Mouse (Mus musculus): Measurements from ENCODE around the gene Suox. TPM values are rescaled to one million over a fixed set of nuclear protein-coding genes. Genes with fewer than 3 reads are reported as not detected.
A peak's percentile ranks its signal among the peaks of the same experiment; 100 is the strongest.
"Not testable (repeated sequence)": the region's sequence is repeated elsewhere in the genome, so short reads cannot be mapped to it uniquely, and the experiment has no call there.

The Suox gene
- total RNA-seq, 2 experiments from 2014 or later = 27.7 to 28.3 TPM

- no peak for DNase-seq (ENCODE audit: low spot score)
Measured at GRCm38 (mm10) chr10:128665307-128665706, 8.6 kb downstream of the Suox start.

GRCm38 (mm10) chr10:128664808-128665207 lies 9.1 kb downstream of the Suox start:
- DNase-seq (ENCODE audit: low spot score) = no peak

- DNase-seq (ENCODE audit: low spot score) = no peak
Measured at GRCm38 (mm10) chr10:128663441-128664220, 10.2 kb downstream of the Suox start.

GRCm38 (mm10) chr10:128662465-128662864 lies 11.4 kb downstream of the Suox start:
- no peak for DNase-seq (ENCODE audit: low spot score)

GRCm38 (mm10) chr10:128659490-128659889 lies 14.4 kb downstream of the Suox start:
- no peak for DNase-seq (ENCODE audit: low spot score)

GRCm38 (mm10) chr10:128657844-128658243 lies 16.0 kb downstream of the Suox start:
- DNase-seq (ENCODE audit: low spot score) = no peak

GRCm38 (mm10) chr10:128656731-128657130 lies 17.1 kb downstream of the Suox start:
- no peak for DNase-seq (ENCODE audit: low spot score)

GRCm38 (mm10) chr10:128655254-128655653 lies 18.6 kb downstream of the Suox start:
- DNase-seq (ENCODE audit: low spot score) = no peak

GRCm38 (mm10) chr10:128653866-128654265 lies 20.0 kb downstream of the Suox start:
- no peak for DNase-seq (ENCODE audit: low spot score)

GRCm38 (mm10) chr10:128646139-128647089 lies 27.5 kb downstream of the Suox start:
- DNase-seq (ENCODE audit: low spot score) = no peak

GRCm38 (mm10) chr10:128645111-128646011 lies 28.5 kb downstream of the Suox start, which contains the start of gene Ikzf4:
Gene Ikzf4, minus strand, starts transcription at chr10:128645991.
- DNase-seq (ENCODE audit: low spot score) = peak; percentile 13

- DNase-seq (ENCODE audit: low spot score) = no peak
Measured at GRCm38 (mm10) chr10:128642749-128643148, 31.1 kb downstream of the Suox start.

GRCm38 (mm10) chr10:128641871-128642270 lies 32.0 kb downstream of the Suox start:
- DNase-seq (ENCODE audit: low spot score) = no peak

- DNase-seq (ENCODE audit: low spot score) = no peak
Measured at GRCm38 (mm10) chr10:128640891-128641290, 33.0 kb downstream of the Suox start.

- no peak for DNase-seq (ENCODE audit: low spot score)
Measured at GRCm38 (mm10) chr10:128639999-128640398, 33.9 kb downstream of the Suox start.

- no peak for DNase-seq (ENCODE audit: low spot score)
Measured at GRCm38 (mm10) chr10:128637011-128637410, 36.9 kb downstream of the Suox start.

GRCm38 (mm10) chr10:128636561-128636960 lies 37.3 kb downstream of the Suox start:
- DNase-seq (ENCODE audit: low spot score) = no peak

GRCm38 (mm10) chr10:128635697-128636096 lies 38.2 kb downstream of the Suox start:
- DNase-seq (ENCODE audit: low spot score) = no peak

- DNase-seq (ENCODE audit: low spot score) = no peak
Measured at GRCm38 (mm10) chr10:128631571-128631970, 42.3 kb downstream of the Suox start.

- DNase-seq (ENCODE audit: low spot score) = not testable (repeated sequence)
Measured at GRCm38 (mm10) chr10:128630306-128630705, 43.6 kb downstream of the Suox start.

- DNase-seq (ENCODE audit: low spot score) = no peak
Measured at GRCm38 (mm10) chr10:128629746-128630145, 44.1 kb downstream of the Suox start.

Data from gastrocnemius, adult 18-20 months (tissue).